Mouse (Mus musculus): ENCODE data around the gene Ccdc181. TPM values are rescaled to one million over a fixed set of nuclear protein-coding genes. Genes with fewer than 3 reads are reported as not detected.

Gene Ccdc181
- 7.9 TPM for polyA plus RNA-seq (2017; shearing (Covaris generic))

DNA sequence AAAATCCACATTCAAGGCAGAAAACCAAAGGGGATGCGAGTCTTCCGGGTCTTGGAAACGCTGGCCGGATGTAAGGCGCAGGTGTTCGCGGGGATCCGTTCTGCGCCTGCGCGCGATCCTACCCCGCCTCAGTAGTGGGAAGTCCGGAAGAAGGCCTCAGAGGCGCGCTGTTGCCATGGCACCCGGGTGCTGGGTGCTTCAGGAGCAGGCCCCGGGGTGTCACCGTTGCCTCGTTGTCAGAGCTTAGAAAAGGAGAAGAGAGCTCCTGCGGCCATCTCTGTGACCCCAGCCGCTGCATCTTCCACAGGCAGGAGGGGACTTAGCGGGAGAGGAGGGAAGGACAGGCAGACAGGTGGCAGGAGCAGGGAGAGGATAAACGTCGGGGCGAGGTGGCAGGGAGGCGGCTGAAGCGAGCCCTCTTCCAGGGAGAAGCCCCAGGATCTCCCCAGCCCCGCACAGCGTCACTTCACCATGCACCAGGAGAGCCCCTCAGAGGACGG, at the start of gene Ccdc181:
Gene Ccdc181, plus strand, starts transcription at position 131 of the 500 bp plus-strand sequence.

DNA sequence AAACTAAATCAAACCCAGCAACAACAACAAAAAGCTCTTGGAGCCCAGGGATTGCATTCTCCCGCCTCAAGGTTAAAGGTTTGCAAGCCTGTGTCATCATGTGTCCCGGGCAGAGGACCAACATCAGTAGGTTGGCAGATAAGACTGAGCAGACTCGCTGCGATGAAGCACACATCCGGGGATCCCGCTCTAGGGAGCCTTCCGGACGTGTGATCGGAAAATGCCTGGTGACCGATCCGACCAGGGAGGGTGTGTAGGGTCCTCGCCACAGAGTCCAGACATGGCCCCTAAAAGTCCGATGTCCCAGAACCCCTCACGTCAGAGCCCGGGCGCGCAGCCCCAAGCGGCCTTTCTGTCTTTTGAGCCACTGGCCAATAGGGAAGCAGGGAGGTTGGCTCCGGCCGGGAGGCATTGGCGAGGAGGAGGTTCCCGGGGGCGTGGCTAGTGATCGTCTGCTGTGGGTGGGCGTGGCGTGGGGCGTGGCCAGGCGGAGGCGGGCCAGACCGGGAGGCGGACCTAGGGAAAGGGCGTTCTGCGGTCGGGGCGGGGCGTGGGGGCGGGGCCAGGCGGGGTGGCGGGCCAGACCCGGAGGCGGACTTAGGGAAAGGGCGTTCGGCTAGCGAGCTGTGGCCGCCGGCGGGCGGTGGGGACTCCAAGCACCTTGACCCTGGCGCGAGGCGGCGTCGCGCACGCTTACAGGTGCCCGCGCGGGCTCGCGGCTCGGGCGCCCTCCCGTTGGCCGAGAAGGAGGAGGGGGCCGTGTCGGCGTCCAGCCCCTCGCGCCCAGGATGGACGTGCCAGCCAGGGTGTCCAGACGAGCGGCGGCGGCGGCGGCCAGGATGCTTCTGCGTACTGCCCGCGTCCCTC, 26.7 kb upstream of the Ccdc181 start, which contains the start of gene Slc19a2:
Gene Slc19a2, plus strand, starts transcription at position 582 of the 867 bp plus-strand sequence.

DNA sequence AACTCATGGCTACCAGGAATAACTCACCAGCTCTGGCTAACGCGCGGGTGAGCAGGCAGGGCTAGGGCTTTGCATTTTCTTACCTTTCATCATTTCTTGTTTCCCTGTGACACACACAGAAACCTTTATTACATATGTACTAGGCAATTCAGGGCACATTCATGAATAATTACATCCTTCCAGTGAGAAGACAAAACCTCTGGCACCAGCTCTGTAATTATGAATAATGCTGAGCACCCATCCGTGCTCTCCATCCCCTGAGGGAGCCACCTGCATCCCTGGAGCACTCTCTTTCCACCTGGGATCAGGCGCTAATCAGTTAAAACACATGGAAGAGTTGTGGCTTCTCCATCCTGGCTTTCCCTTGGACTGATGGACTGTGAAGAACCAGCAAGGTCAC, 28.4 kb downstream of the Ccdc181 start, which contains the start of gene Nme7:
Gene Nme7, plus strand, starts transcription at position 301 of the 400 bp plus-strand sequence.

GRCm38 (mm10) chr1:164307124-164307751, 31.9 kb downstream of the Ccdc181 start, which contains the start of gene Blzf1:
TSS of gene Blzf1 (minus strand) at chr1:164307489.

Other genes with a start within 250 kb of the Ccdc181 start
- 0.27 TPM for gene Sele, start 227.4 kb upstream of the Ccdc181 start, polyA plus RNA-seq (2017; shearing (Covaris generic))
- 999 TPM for gene Sell, start 213.6 kb upstream of the Ccdc181 start, polyA plus RNA-seq (2017; shearing (Covaris generic))
- 3.0 TPM for gene Selp, start 160.3 kb upstream of the Ccdc181 start, polyA plus RNA-seq (2017; shearing (Covaris generic))
- 0.04 TPM for gene F5, start 123.7 kb upstream of the Ccdc181 start, polyA plus RNA-seq (2017; shearing (Covaris generic))
- gene Slc19a2, start 26.5 kb upstream of the Ccdc181 start, polyA plus RNA-seq (2017; shearing (Covaris generic)), result 0.65 TPM
- 20.7 TPM for gene Nme7, start 28.5 kb downstream of the Ccdc181 start, polyA plus RNA-seq (2017; shearing (Covaris generic))
- 25.9 TPM for gene Blzf1, start 31.9 kb downstream of the Ccdc181 start, polyA plus RNA-seq (2017; shearing (Covaris generic))
- gene Atp1b1, start 182.8 kb downstream of the Ccdc181 start, polyA plus RNA-seq (2017; shearing (Covaris generic)), result 9.5 TPM

All from CD4-positive, CD25-positive, alpha-beta regulatory T cell, adult 9 weeks (primary cell).